Mouse (Mus musculus): Measurements from ENCODE around the gene Sun2. TPM values are rescaled to one million over a fixed set of nuclear protein-coding genes. Genes with fewer than 3 reads are reported as not detected.

Sun2 gene
- total RNA-seq (2023): 100 to 1,000 TPM; 557 to 606 TPM

DNA sequence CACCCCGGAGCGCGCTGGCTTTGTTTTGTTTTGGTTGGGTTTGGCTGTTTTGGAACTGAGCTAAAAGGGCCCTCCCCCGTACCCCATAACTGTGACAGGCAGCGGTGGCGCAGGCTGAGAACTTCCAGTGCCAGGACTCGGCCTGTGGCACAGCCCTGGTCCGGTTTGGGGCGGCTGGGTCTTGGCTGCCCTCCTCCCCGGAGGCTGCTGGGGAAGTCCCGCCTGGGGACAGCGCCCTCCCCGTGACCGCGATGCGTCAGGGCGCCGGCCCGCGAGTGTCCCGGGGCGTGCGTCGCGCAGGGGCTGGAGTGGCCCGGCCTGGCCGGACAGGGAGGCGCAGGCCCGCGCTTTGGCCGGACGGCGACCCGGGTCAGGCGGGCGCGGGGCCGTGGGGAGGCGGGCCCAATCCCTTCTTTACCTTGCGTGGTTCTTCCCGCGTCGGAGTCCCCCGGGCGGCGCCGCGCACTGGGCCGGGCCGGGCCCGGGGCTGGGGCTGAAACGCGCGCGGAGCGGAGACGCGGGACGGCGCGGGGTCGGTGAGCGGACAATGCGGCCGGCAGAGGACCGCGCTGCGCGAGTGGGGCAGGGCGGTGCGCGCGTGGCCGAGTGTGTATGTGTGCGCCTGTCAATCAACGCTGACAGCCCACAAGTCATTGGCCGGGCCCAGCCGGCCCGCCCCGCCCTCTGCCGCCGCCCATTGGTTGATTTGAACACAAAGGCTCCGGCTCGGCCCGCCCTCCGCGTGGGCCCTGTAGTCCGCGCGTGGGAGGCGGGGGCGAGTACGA lies at the start of gene Sun2:
Sun2 (minus strand) TSS at position 616 of the 785 bp plus-strand sequence.

DNA sequence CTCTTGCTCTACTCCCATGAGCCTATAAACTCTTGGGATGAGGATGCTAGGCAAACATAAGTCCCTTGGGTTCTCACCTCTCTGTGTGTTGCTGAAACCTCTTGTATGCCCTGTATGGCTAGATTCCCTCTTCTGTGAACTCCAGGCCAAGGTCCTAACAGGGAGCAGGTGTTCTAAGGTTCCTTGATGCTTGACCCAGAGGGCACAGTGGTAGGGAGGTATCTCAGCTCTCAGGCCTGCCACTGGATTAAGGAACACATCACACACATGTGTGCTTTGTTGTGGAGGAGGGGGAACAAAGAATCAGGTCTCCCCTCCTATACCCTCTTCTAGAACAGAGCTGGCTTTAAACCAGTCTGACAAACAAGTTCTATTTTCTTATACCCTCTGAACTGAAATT lies 35.4 kb upstream of the Sun2 start, which contains the start of gene Dnal4:
Dnal4 (minus strand) TSS at position 101 of the 400 bp plus-strand sequence.

DNA sequence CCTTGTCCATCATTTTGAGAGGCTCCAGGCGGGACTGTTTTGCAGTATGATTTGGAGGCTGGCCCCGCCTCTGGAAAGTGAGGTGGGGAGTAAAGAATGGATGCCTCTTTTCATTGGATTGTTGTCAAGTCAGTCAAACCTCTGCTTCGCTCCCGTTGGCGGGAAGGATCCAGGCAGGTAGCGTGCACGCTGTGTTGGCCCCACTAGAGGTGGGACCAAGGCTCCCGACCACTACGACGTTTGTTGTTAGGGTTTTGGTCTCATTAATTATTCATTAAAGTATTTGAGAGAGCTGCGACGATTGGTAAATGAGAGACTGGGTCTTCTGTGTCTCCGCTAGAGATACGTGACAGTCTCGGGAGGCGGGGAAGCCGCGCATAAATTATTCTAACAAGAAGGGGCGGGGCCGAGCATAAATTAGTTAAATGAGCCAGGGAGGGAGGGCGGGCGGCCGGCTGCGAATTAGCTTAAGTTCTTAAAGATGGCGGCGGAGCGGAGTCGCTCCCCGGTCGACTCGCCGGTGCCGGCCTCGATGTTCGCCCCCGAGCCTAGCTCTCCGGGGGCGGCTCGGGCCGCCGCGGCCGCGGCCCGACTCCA lies 51.8 kb downstream of the Sun2 start, which contains the start of gene Gtpbp1:
Gtpbp1 (plus strand) TSS at position 420 of the 597 bp plus-strand sequence.

DNA sequence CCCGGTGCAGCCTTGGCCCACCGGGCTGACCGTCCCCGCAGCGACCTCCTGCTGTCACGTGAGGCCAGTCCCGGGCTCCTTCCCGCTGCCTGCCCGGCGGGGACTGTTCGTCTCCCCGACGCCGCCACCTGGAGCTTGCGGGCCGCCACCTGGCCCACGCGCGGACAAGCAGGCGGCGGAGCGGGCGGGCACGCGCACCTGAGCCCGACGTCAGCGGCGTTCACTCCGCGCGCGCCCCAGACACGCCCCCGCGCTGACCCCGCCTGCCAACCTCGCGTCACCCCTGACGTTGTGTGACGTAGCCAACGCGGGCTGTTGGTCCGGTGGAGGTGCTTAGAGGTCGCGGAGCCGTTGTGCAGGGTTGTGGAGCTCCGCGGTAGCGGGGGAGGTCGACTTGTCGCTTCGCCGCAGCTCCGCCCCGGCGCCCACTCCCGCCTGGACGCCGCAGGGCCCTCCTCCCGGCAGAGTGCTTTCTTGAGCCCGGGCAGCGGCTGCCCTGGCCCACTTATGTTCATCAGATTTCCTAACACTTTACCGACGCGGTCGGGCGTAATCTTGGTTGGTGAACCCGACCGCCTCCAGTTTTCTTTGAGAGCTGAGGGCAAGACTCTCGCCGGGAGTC lies 54.6 kb downstream of the Sun2 start, which contains the start of gene Josd1:
Josd1 (minus strand) TSS at position 274 of the 622 bp plus-strand sequence.

Other genes starting within 250 kb of the Sun2 start
- not detected for gene Kcnj4, start 237.3 kb downstream of the Sun2 start, total RNA-seq (2023)
- gene Kdelr3, start 226.1 kb downstream of the Sun2 start, total RNA-seq (2023): not detected
- gene Ddx17, start 195.8 kb downstream of the Sun2 start, total RNA-seq (2023): 100 to 1,000 TPM; 173 to 204 TPM
- 1 to 10 TPM; 1.3 to 3.7 TPM for gene Dmc1, start 137.4 kb downstream of the Sun2 start, total RNA-seq (2023)
- 1 to 10 TPM; 3.1 TPM for gene Fam227a, start 83.6 kb downstream of the Sun2 start, total RNA-seq (2023)
- gene Cby1, start 83.3 kb downstream of the Sun2 start, total RNA-seq (2023): 10 to 100 TPM; 24.0 to 24.6 TPM
- gene Tomm22, start 71.7 kb downstream of the Sun2 start, total RNA-seq (2023): 100 to 1,000 TPM; 101 to 111 TPM
- 10 to 100 TPM; 22.1 to 25.7 TPM for gene Josd1, start 54.6 kb downstream of the Sun2 start, total RNA-seq (2023)
- gene Gtpbp1, start 51.7 kb downstream of the Sun2 start, total RNA-seq (2023): 100 to 1,000 TPM in 1 of 2 experiments, 10 to 100 TPM in 1; 98.1 to 101 TPM
- gene Dnal4, start 35.3 kb upstream of the Sun2 start, total RNA-seq (2023): 10 to 100 TPM in 1 of 2 experiments, 1 to 10 TPM in 1; 9.4 to 10.9 TPM
- under 1 TPM; 0.07 to 0.44 TPM for gene Nptxr, start 62.2 kb upstream of the Sun2 start, total RNA-seq (2023)
- not detected for gene Npcd, start 91.7 kb upstream of the Sun2 start, total RNA-seq (2023)
- gene Cbx6, start 92.2 kb upstream of the Sun2 start, total RNA-seq (2023): 1 to 10 TPM; 5.0 to 6.3 TPM
- 10 to 100 TPM; 57.3 to 57.8 TPM for gene Apobec3, start 149.1 kb upstream of the Sun2 start, total RNA-seq (2023)
- gene Cbx7, start 228.6 kb upstream of the Sun2 start, total RNA-seq (2023): 1 to 10 TPM; 8.6 to 9.4 TPM